Mouse (Mus musculus) brain, embryonic 14.5 days (tissue): ENCODE measurements around the gene Mtf1.

Experiments used
- CTCF ChIP-seq: fragments of 200-500 bp; IDR thresholded peaks from 2 replicates; pipeline ENCODE4 v1.5.1; 2012; ENCODE audit warnings: inconsistent platforms, mild to moderate bottlenecking, moderate library complexity, borderline replicate concordance; ENCODE audit not compliant: insufficient read depth, insufficient read length; ENCODE audit errors: extremely low read depth
- POLR2A ChIP-seq: fragments of 200-500 bp; IDR thresholded peaks from 2 replicates; pipeline ENCODE4 v1.6.1; 2012; ENCODE audit warnings: mild to moderate bottlenecking, inconsistent platforms, borderline replicate concordance; ENCODE audit not compliant: poor library complexity, insufficient read depth, insufficient read length, severe bottlenecking; ENCODE audit errors: extremely low read depth

GRCm38 (mm10) chr4:124898428-124898827 is 96.5 kb downstream of the Mtf1 start:
- TF ChIP-seq CTCF: no peak
- TF ChIP-seq POLR2A: no peak
